In the genomic region with DNA sequence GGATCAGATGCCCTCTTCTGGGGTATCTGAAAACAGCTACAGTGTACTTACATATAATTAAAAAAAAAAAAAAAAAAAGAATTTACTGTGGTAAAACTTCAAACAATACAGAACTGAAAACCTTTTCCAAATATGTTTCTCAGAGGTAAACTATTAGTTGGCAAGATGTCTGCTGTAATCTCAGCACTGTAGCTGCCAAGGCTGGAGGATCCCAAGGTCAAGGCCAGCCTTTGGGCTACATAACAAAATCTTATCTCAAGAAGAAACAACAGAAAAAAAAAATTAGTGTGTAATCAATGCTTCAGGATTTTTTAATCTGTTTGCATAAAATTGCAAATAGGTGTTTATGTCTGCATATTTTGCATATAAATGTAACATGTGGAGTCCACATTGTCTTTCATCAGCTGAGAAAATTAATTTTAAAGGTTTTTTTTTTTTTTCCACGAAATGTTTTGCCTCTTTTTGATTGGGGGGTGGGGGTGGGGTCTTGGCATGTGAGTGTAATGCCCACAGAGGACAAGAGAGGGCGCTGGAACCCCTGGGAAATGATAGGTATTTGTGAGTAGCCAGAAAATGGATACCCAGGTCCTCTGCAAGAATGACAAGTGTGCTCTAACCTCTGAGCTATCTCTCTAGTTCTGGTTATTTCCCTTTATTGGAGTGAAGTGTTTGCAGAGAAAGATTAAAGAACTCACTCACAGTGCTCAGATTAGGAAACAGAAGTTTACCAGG, we compare ENCODE assay signal across 12 mouse cellular contexts. TPM values are rescaled to one million over a fixed set of nuclear protein-coding genes. Genes with fewer than 3 reads are reported as not detected.
DNase-seq lines count a peak whose midpoint lies in the region.
"Had no signal": no experiment of that assay in that cellular context is flagged by ENCODE, and none has a peak within 500 bp of the region (broad histone marks: within the 10 kb centered on the region; RNA-seq: fewer than 3 reads in every experiment).

No protein-coding gene starts in this region.

- peak; percentile 59 to 77 for DNase-seq in adrenal gland, adult (ENCODE audit: inconsistent age in 2 of 2, low spot score in 1 of 2)
- DNase-seq in adrenal gland, adult 18-20 months (ENCODE audit: low spot score in 2 of 2): no peak
- peak; percentile 25 to 40 for DNase-seq in kidney, postnatal 4 days
- DNase-seq in kidney, adult 11 months: no peak
- peak; percentile 39 for DNase-seq in thymus, postnatal 4 days
- DNase-seq in thymus, postnatal 36 days: no peak
- DNase-seq in adipocyte (ENCODE audit: low spot score): no peak
- no peak for DNase-seq in frontal cortex, postnatal 36 days (ENCODE audit: low spot score in 2 of 2)
- DNase-seq: liver, embryonic 13.5 days; thymus, adult 2 months had no signal

RNA-seq across cellular contexts. Expression of gene Aars, which starts 11.2 kb away (rescaled TPM):
- 100 to 1,000 TPM in 1 of 2 experiments, 10 to 100 TPM in 1; 81.9 to 140 TPM for total RNA-seq in adrenal gland, adult 18-20 months (2021)

RNA-seq across cellular contexts. Expression of gene Exosc6, which starts 12.0 kb away (rescaled TPM):
- not detected for total RNA-seq in adrenal gland, adult 18-20 months (2021)
- total RNA-seq: layer of hippocampus, adult 8-10 months had no signal

RNA-seq across cellular contexts. Expression of gene Ddx19b, which starts 12.6 kb away (rescaled TPM):
- total RNA-seq in adrenal gland, adult 18-20 months (2021): 10 to 100 TPM in 1 of 2 experiments, 1 to 10 TPM in 1; 9.4 to 10.0 TPM

RNA-seq across cellular contexts. Expression of gene Ddx19a, which starts 46.6 kb away (rescaled TPM):
- total RNA-seq in adrenal gland, adult 18-20 months (2021): 10 to 100 TPM; 37.2 to 37.3 TPM

RNA-seq across cellular contexts. Expression of gene Clec18a, which starts 48.1 kb away (rescaled TPM):
- not detected for total RNA-seq in adrenal gland, adult 18-20 months (2021)
- total RNA-seq: neutrophil, adult 5-6 weeks had no signal

Comparison
In these comparisons a context has a peak if more than half of its experiments do, and no peak if none do; other contexts are left out.
1. DNase-seq: peak in adrenal gland, adult (2 of 2), kidney, postnatal 4 days (2 of 2) and thymus, postnatal 4 days (single experiment); none in adrenal gland, adult 18-20 months (0 of 2), kidney, adult 11 months (single experiment), thymus, postnatal 36 days (0 of 2), adipocyte (single experiment) and frontal cortex, postnatal 36 days (0 of 2).